Mouse (Mus musculus) liver, embryonic 16.5 days (tissue): ENCODE data around the gene Aff1. TPM values are rescaled to one million over a fixed set of nuclear protein-coding genes. Genes with fewer than 3 reads are reported as not detected.

Experiments used
- ATAC-seq: fragments of 200-750 bp; cut with Nextera tagmentation; 2 replicates; pipeline ENCODE4 v1.8.0; 2017; ENCODE audit warnings: low read depth, mild to moderate bottlenecking, moderate number of reproducible peaks, moderate library complexity
- H3K27ac ChIP-seq: fragments of 300-500 bp; sonication (generic); 2 replicates; pipeline ENCODE4 v1.5.1; 2014; ENCODE audit warnings: mild to moderate bottlenecking, low read length
- H3K27me3 ChIP-seq: fragments of 300-500 bp; sonication (generic); 2 replicates; pipeline ENCODE4 v1.6.1; 2014; ENCODE audit warnings: low read depth, low read length, mixed read lengths; ENCODE audit not compliant: control insufficient read depth, insufficient read depth
- H3K36me3 ChIP-seq: fragments of 300-500 bp; sonication (generic); 2 replicates; pipeline ENCODE4 v1.6.1; 2014; ENCODE audit warnings: mild to moderate bottlenecking; ENCODE audit not compliant: control insufficient read depth, insufficient read depth
- H3K4me1 ChIP-seq: fragments of 300-500 bp; sonication (generic); 2 replicates; pipeline ENCODE4 v1.6.1; 2014; ENCODE audit warnings: low read depth, low read length, mixed read lengths; ENCODE audit not compliant: control insufficient read depth
- H3K4me2 ChIP-seq: fragments of 300-500 bp; sonication (generic); 2 replicates; pipeline ENCODE4 v1.6.1; 2014; ENCODE audit warnings: low read depth, low read length, mixed read lengths
- H3K4me3 ChIP-seq: fragments of 300-500 bp; sonication (generic); 2 replicates; pipeline ENCODE4 v1.5.1; 2014; ENCODE audit warnings: low read depth, mild to moderate bottlenecking, low read length
- H3K9ac ChIP-seq: fragments of 300-500 bp; sonication (generic); 2 replicates; pipeline ENCODE4 v1.6.1; 2014; ENCODE audit warnings: low read depth, low read length
- H3K9me3 ChIP-seq: fragments of 300-500 bp; sonication (generic); replicated peaks from 2 replicates; pipeline ENCODE4 v1.6.1; 2016; ENCODE audit warnings: low read length; ENCODE audit not compliant: control insufficient read depth
- WGBS: fragments of 180-500 bp; shearing (Covaris S2); extraction: QIAGEN DNeasy Blood & Tissue Kit; methylation state at CpG from one replicate; pipeline ENCODE4 v1.1.7; 2014; ENCODE audit not compliant: insufficient replicate concordance; 5-methylcytosine and 5-hydroxymethylcytosine counted together
- polyA plus RNA-seq: library from polyadenylated mRNA; unstranded; fragments of >200 nt; fragmentation: Nextera tagmentation; extraction: Ambion mirVana; gene quantifications from 2 replicates; pipeline ENCODE4 v1.2.1, GENCODE M21; 2015

Gene Aff1
- polyA plus RNA-seq, 1 experiment from 2014 or later: 17.7 TPM

- peaks cover 71% of the 10 kb centered on the region for H3K4me1 ChIP-seq
- no peak overlapping the region for H3K27ac ChIP-seq
- H3K27me3 ChIP-seq: no peaks in the 10 kb centered on the region
- H3K36me3 ChIP-seq: peaks cover 17% of the 10 kb centered on the region
- 88% methylated on average over 4 of the region's 4 CpGs for WGBS
- H3K9me3 ChIP-seq: peaks cover 4% of the 10 kb centered on the region
- H3K4me3 ChIP-seq: no peak overlapping the region
- no peak overlapping the region for H3K9ac ChIP-seq
- no peak overlapping the region for H3K4me2 ChIP-seq
- ATAC-seq: no peak
Observed at GRCm38 (mm10) chr5:103765356-103765755, 73.2 kb downstream of the Aff1 start.

DNA sequence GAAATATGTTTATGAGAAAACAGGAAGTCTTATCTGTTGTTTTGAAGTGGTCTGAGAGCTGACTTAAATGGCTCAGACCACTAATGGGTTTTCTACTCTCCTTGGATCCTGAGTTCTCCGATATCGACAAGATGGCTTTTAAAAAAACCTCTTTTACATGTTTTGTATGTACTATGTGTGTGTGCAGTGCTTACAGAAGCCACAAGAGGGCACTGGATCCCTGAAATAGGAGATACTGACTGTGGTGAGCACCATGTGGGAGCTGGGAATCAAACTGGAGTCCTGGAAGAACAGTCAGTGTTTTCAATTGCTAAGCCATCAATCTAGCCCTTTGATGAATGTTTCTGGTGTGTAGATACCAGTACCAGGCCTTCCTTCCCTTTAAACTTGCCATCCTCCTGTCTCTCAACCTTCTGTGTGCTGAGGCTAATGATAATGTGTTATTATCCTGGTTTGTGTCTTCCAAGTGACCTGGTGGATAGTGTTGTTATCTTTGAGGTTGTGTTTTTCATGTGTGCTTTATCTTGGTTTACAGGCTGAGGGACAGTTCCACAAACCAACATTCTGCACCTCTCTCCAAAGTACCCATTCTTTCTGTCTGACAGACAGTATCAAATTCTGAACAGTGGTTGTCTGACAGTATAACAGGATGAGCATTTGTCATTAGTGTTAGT is 73.7 kb downstream of the Aff1 start:
- no peak overlapping the region for H3K27ac ChIP-seq
- H3K36me3 ChIP-seq: peaks cover 17% of the 10 kb centered on the region
- 0 out of 2 replicates have a peak, but pooled peaks have one; percentile 19 for ATAC-seq
- 97% methylated on average over 2 of the region's 2 CpGs for WGBS
- no peaks in the 10 kb centered on the region for H3K27me3 ChIP-seq
- H3K9me3 ChIP-seq: peaks cover 4% of the 10 kb centered on the region
- peaks cover 70% of the 10 kb centered on the region for H3K4me1 ChIP-seq
- H3K4me3 ChIP-seq: no peak overlapping the region
- H3K9ac ChIP-seq: no peak overlapping the region
- H3K4me2 ChIP-seq: no peak overlapping the region

GRCm38 (mm10) chr5:103766432-103766815 is 74.2 kb downstream of the Aff1 start:
- no peak overlapping the region for H3K9ac ChIP-seq
- peaks cover 72% of the 10 kb centered on the region for H3K4me1 ChIP-seq
- no peak overlapping the region for H3K4me2 ChIP-seq
- peaks cover 4% of the 10 kb centered on the region for H3K9me3 ChIP-seq
- no peak for ATAC-seq
- H3K27ac ChIP-seq: 0 out of 2 replicates have a peak overlapping the region, but pooled peaks have one; percentile 7
- no peaks in the 10 kb centered on the region for H3K27me3 ChIP-seq
- H3K36me3 ChIP-seq: peaks cover 17% of the 10 kb centered on the region
- 88% methylated on average over 4 of the region's 4 CpGs for WGBS
- H3K4me3 ChIP-seq: no peak overlapping the region

GRCm38 (mm10) chr5:103768961-103769360 is 76.8 kb downstream of the Aff1 start:
- Histone ChIP-seq H3K36me3 (peaks cover 17% of the 10 kb centered on the region), H3K4me2 (peak overlapping the region; percentile 58), H3K9ac (no peak overlapping the region), H3K27me3 (no peaks in the 10 kb centered on the region), H3K4me1 (peaks cover 75% of the 10 kb centered on the region), H3K9me3 (peaks cover 4% of the 10 kb centered on the region), H3K4me3 (no peak overlapping the region), H3K27ac (peak overlapping the region; percentile 3)
- WGBS: 66% methylated on average over 3 of the region's 3 CpGs
- ATAC-seq: no peak

DNA sequence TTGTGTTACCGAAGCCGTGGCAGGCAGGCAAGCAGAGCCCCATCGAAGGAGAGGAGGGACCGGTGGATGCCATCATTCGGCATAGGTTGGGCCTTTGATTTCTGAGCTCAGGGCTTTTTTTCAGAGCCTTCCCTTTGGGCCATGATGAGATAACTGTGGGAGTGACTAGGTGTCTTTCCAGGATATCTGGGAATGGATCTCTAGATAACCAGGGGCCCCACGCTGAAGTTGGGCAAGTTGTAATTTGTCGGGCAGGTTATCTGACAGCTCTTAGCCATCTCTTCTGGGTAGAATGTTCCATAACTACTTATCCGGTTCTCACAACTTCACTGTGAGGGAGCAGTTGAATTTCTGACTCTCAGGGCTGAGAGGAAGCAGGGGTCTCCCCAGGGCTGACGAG is 77.5 kb downstream of the Aff1 start:
- H3K4me1 ChIP-seq: peaks cover 82% of the 10 kb centered on the region
- H3K4me2 ChIP-seq: peak overlapping the region; percentile 58
- H3K27me3 ChIP-seq: no peaks in the 10 kb centered on the region
- peaks cover 15% of the 10 kb centered on the region for H3K36me3 ChIP-seq
- H3K9me3 ChIP-seq: peaks cover 4% of the 10 kb centered on the region
- peak overlapping the region; percentile 23 for H3K9ac ChIP-seq
- WGBS: 30% methylated on average over 9 of the region's 9 CpGs
- H3K27ac ChIP-seq: peak overlapping the region; percentile 78
- peak overlapping the region; percentile 37 for H3K4me3 ChIP-seq
- ATAC-seq: peak; percentile 72

DNA sequence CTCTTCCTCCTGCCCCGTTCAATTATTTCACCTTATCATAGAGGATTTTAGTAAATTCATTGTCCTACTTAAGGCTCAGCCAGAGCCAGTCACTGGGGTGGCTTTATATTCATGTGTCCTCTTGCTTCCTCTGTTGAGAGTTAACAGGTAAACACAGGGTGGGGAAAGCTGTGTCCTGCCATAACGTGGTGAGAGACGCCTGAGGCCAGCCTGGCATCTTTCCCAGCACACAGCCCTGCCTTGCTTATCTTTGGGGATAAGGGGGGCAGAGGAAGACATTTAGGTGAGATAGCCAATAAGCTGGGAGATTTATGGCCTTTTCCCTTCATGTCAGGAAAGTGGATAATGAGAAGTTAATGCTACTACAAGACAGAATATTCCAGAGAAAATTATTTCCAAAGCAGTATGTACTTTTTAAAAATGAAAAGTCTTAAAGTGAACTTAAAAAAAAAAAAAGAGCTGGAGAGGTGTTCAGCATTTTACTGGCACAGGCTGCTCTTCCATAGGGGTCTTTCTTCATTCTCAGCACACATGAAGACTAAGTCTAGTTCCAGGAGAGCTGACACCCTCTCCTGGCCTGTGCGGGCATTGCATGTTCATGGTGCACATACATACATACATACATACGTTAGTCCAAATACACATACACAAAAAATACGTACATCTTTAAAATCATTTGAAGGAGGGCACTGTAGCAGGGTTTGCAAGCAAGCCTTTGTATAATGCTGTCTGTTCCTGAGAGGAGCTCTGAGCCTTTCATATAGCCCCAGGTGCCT is 78.5 kb downstream of the Aff1 start:
- Histone ChIP-seq H3K9ac (peak overlapping the region; percentile 23; the same call in 1 of the 2 replicates), H3K4me3 (no peak overlapping the region; the same call in 1 of the 2 replicates), H3K4me1 (peaks cover 89% of the 10 kb centered on the region), H3K27me3 (no peaks in the 10 kb centered on the region), H3K9me3 (peaks cover 4% of the 10 kb centered on the region), H3K27ac (peak overlapping the region; percentile 78), H3K4me2 (peak overlapping the region; percentile 58), H3K36me3 (peaks cover 8% of the 10 kb centered on the region)
- peak; percentile 52 for ATAC-seq
- 58% methylated on average over 6 of the region's 6 CpGs for WGBS

- Histone ChIP-seq H3K9me3 (no peaks in the 10 kb centered on the region), H3K4me2 (no peak overlapping the region), H3K4me1 (peaks cover 83% of the 10 kb centered on the region), H3K36me3 (peaks cover 1% of the 10 kb centered on the region), H3K9ac (no peak overlapping the region), H3K27ac (no peak overlapping the region), H3K4me3 (no peak overlapping the region), H3K27me3 (no peaks in the 10 kb centered on the region)
- no peak for ATAC-seq
- WGBS: 68% methylated on average over 6 of the region's 6 CpGs
Observed at GRCm38 (mm10) chr5:103771380-103771779, 79.2 kb downstream of the Aff1 start.

DNA sequence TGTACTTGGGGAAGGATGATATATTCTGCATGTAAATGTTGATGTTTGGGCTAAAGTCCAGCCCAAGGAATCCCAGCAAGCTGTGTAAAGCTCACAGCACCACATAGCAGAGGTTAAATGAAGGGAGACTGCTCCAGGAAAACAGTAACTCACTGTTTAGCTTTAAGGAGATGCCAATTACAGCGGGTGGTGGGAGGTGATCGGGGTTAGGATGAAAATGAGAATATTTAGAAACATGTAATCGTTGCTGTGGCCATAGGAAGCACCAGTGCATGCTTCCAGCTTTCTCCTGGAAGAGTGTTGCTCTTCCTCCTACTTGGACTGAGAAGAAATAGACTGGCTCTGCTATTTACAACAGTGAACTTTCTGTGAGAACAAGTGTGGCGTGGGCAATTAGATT is 80.1 kb downstream of the Aff1 start:
- Histone ChIP-seq H3K4me2 (no peak overlapping the region), H3K4me1 (peaks cover 81% of the 10 kb centered on the region), H3K27me3 (no peaks in the 10 kb centered on the region), H3K27ac (peak overlapping the region; percentile 9; the same call in 1 of the 2 replicates), H3K9ac (0 out of 2 replicates have a peak overlapping the region, but pooled peaks have one; percentile 6), H3K36me3 (no peaks in the 10 kb centered on the region; the same call in 1 of the 2 replicates), H3K9me3 (no peaks in the 10 kb centered on the region), H3K4me3 (no peak overlapping the region)
- no peak for ATAC-seq
- 57% methylated on average over 4 of the region's 4 CpGs for WGBS

DNA sequence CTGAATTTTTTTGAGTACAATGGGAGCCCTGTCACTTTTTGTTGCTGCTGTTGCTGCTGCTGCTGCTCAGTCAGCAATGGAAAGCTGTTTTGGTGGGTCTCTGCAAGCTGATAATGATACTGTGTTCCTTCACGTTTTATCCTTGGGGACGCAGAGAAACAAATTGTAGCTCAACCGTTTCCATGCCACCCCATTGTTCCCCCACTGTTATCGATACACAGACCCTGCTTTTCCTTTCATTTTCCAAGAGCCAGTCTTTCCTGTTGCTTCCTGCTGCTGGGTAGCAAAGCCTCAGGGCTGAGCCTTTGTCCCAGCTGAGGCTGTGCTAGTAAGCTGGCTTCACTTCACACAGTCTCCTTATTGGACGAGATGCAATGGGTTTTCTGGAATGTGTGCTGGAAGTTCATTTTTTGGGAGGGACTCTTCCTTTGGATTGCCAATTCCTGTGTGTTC is 81.0 kb downstream of the Aff1 start:
- WGBS: 27% methylated on average over 5 of the region's 5 CpGs
- H3K36me3 ChIP-seq: no peaks in the 10 kb centered on the region; the same call in 1 of the 2 replicates
- no peak overlapping the region for H3K4me3 ChIP-seq
- ATAC-seq: no peak
- H3K9ac ChIP-seq: no peak overlapping the region
- H3K9me3 ChIP-seq: no peaks in the 10 kb centered on the region
- H3K27ac ChIP-seq: peak overlapping the region; percentile 29
- no peaks in the 10 kb centered on the region for H3K27me3 ChIP-seq
- peak overlapping the region; percentile 4; the same call in 1 of the 2 replicates for H3K4me2 ChIP-seq
- H3K4me1 ChIP-seq: peaks cover 80% of the 10 kb centered on the region
